Mouse (Mus musculus): ENCODE data around the gene Olfr702.

- TF ChIP-seq CTCF (IDR thresholded peaks at IDR 0.05; ENCODE audit: extremely low read depth, insufficient read depth, low read length) (no peak), POLR2A (IDR thresholded peaks at IDR 0.05; ENCODE audit: extremely low read depth, insufficient read depth, low read length) (no peak)
Measured at GRCm38 (mm10) chr7:106815775-106816174, 17.9 kb downstream of the Olfr702 start.
